Mouse (Mus musculus): Measurements from ENCODE around the gene Orc3. TPM values are rescaled to one million over a fixed set of nuclear protein-coding genes. Genes with fewer than 3 reads are reported as not detected.

Gene Orc3
- polyA plus RNA-seq, 1 experiment from 2014 or later = 99.1 TPM

- H3K27ac ChIP-seq (ENCODE audit: low read length) = no peak overlapping the region
- WGBS = 79% methylated on average over 6 of the region's 6 CpGs
- no peak overlapping the region for H3K4me2 ChIP-seq (ENCODE audit: low read length)
- H3K36me3 ChIP-seq (ENCODE audit: control insufficient read depth, insufficient read depth) = no peaks in the 10 kb centered on the region
- H3K9me3 ChIP-seq (ENCODE audit: control insufficient read depth, low read length) = no peaks in the 10 kb centered on the region
- H3K27me3 ChIP-seq (replicated peaks; ENCODE audit: control insufficient read depth, insufficient read depth, low read length) = no peaks in the 10 kb centered on the region
- H3K9ac ChIP-seq (replicated peaks; ENCODE audit: low read depth, low read length) = no peak overlapping the region
- no peak for ATAC-seq
- no peaks in the 10 kb centered on the region for H3K4me1 ChIP-seq (replicated peaks; ENCODE audit: control insufficient read depth, insufficient read depth, low read length)
- no peak overlapping the region for H3K4me3 ChIP-seq (replicated peaks; ENCODE audit: low read length)
Observed at GRCm38 (mm10) chr4:34529941-34530340, 84.8 kb downstream of the Orc3 start.

GRCm38 (mm10) chr4:34529379-34529778, 85.4 kb downstream of the Orc3 start:
- no peak overlapping the region for H3K9ac ChIP-seq (replicated peaks; ENCODE audit: low read depth, low read length)
- H3K4me3 ChIP-seq (replicated peaks; ENCODE audit: low read length) = no peak overlapping the region
- H3K36me3 ChIP-seq (ENCODE audit: control insufficient read depth, insufficient read depth) = no peaks in the 10 kb centered on the region
- no peaks in the 10 kb centered on the region for H3K4me1 ChIP-seq (replicated peaks; ENCODE audit: control insufficient read depth, insufficient read depth, low read length)
- H3K27me3 ChIP-seq (replicated peaks; ENCODE audit: control insufficient read depth, insufficient read depth, low read length) = no peaks in the 10 kb centered on the region
- no peak overlapping the region for H3K27ac ChIP-seq (ENCODE audit: low read length)
- no peaks in the 10 kb centered on the region for H3K9me3 ChIP-seq (ENCODE audit: control insufficient read depth, low read length)
- H3K4me2 ChIP-seq (ENCODE audit: low read length) = no peak overlapping the region
- WGBS = 59% methylated on average over 4 of the region's 4 CpGs
- no peak for ATAC-seq

- Histone ChIP-seq H3K9ac (replicated peaks; ENCODE audit: low read depth, low read length) (no peak overlapping the region), H3K27me3 (replicated peaks; ENCODE audit: control insufficient read depth, insufficient read depth, low read length) (no peaks in the 10 kb centered on the region), H3K4me3 (replicated peaks; ENCODE audit: low read length) (no peak overlapping the region), H3K27ac (ENCODE audit: low read length) (no peak overlapping the region), H3K36me3 (ENCODE audit: control insufficient read depth, insufficient read depth) (no peaks in the 10 kb centered on the region), H3K9me3 (ENCODE audit: control insufficient read depth, low read length) (no peaks in the 10 kb centered on the region), H3K4me1 (replicated peaks; ENCODE audit: control insufficient read depth, insufficient read depth, low read length) (no peaks in the 10 kb centered on the region), H3K4me2 (ENCODE audit: low read length) (no peak overlapping the region)
- ATAC-seq = no peak
- 93% methylated on average over 1 of the region's 1 CpGs for WGBS
Observed at GRCm38 (mm10) chr4:34528430-34529100, 86.2 kb downstream of the Orc3 start.

- 85% methylated on average over 3 of the region's 3 CpGs for WGBS
Observed at GRCm38 (mm10) chr4:34526771-34527170, 88.0 kb downstream of the Orc3 start.

GRCm38 (mm10) chr4:34523586-34523985, 91.2 kb downstream of the Orc3 start:
- Histone ChIP-seq H3K36me3 (ENCODE audit: control insufficient read depth, insufficient read depth) (no peaks in the 10 kb centered on the region), H3K27ac (ENCODE audit: low read length) (no peak overlapping the region), H3K4me1 (replicated peaks; ENCODE audit: control insufficient read depth, insufficient read depth, low read length) (no peaks in the 10 kb centered on the region), H3K4me2 (ENCODE audit: low read length) (no peak overlapping the region), H3K9ac (replicated peaks; ENCODE audit: low read depth, low read length) (no peak overlapping the region), H3K9me3 (ENCODE audit: control insufficient read depth, low read length) (no peaks in the 10 kb centered on the region), H3K27me3 (replicated peaks; ENCODE audit: control insufficient read depth, insufficient read depth, low read length) (no peaks in the 10 kb centered on the region), H3K4me3 (replicated peaks; ENCODE audit: low read length) (no peak overlapping the region)
- ATAC-seq = no peak
- WGBS = 83% methylated on average over 4 of the region's 4 CpGs

More at GRCm38 (mm10) chr4:34526771-34527170, 88.0 kb downstream of the Orc3 start:
- Histone ChIP-seq H3K27ac (ENCODE audit: low read length) (no peak overlapping the region), H3K9me3 (ENCODE audit: control insufficient read depth, low read length) (no peaks in the 10 kb centered on the region), H3K4me2 (ENCODE audit: low read length) (no peak overlapping the region), H3K4me3 (replicated peaks; ENCODE audit: low read length) (no peak overlapping the region), H3K9ac (replicated peaks; ENCODE audit: low read depth, low read length) (no peak overlapping the region), H3K27me3 (replicated peaks; ENCODE audit: control insufficient read depth, insufficient read depth, low read length) (no peaks in the 10 kb centered on the region), H3K4me1 (replicated peaks; ENCODE audit: control insufficient read depth, insufficient read depth, low read length) (no peaks in the 10 kb centered on the region), H3K36me3 (ENCODE audit: control insufficient read depth, insufficient read depth) (no peaks in the 10 kb centered on the region)
- ATAC-seq = no peak

GRCm38 (mm10) chr4:34522846-34523245, 91.9 kb downstream of the Orc3 start:
- Histone ChIP-seq H3K27ac (ENCODE audit: low read length) (no peak overlapping the region), H3K4me1 (replicated peaks; ENCODE audit: control insufficient read depth, insufficient read depth, low read length) (no peaks in the 10 kb centered on the region), H3K4me2 (ENCODE audit: low read length) (no peak overlapping the region), H3K9me3 (ENCODE audit: control insufficient read depth, low read length) (no peaks in the 10 kb centered on the region), H3K36me3 (ENCODE audit: control insufficient read depth, insufficient read depth) (no peaks in the 10 kb centered on the region), H3K4me3 (replicated peaks; ENCODE audit: low read length) (no peak overlapping the region), H3K9ac (replicated peaks; ENCODE audit: low read depth, low read length) (no peak overlapping the region), H3K27me3 (replicated peaks; ENCODE audit: control insufficient read depth, insufficient read depth, low read length) (no peaks in the 10 kb centered on the region)
- no peak for ATAC-seq
- WGBS = 72% methylated on average over 3 of the region's 3 CpGs

Other genes starting within 250 kb of the Orc3 start
- 79.4 and 93.1 TPM in 2 replicates for gene Akirin2, start 64.0 kb downstream of the Orc3 start, polyA plus RNA-seq (2015; fragmentation: Nextera tagmentation; extraction: Ambion mirVana)
- 55.0 and 63.4 TPM in 2 replicates for gene Rars2, start within 50 bp of the Orc3 start, polyA plus RNA-seq (2015; fragmentation: Nextera tagmentation; extraction: Ambion mirVana)
- 54.8 and 55.3 TPM in 2 replicates for gene Slc35a1, start 72.5 kb upstream of the Orc3 start, polyA plus RNA-seq (2015; fragmentation: Nextera tagmentation; extraction: Ambion mirVana)
- gene Cfap206, start 115.3 kb upstream of the Orc3 start, polyA plus RNA-seq (2015; fragmentation: Nextera tagmentation; extraction: Ambion mirVana) = 0.99 and 1.8 TPM in 2 replicates
- not detected in 2 replicates for gene Gm136, start 141.3 kb upstream of the Orc3 start, polyA plus RNA-seq (2015; fragmentation: Nextera tagmentation; extraction: Ambion mirVana)
- 43.3 and 50.3 TPM in 2 replicates for gene Smim8, start 163.5 kb upstream of the Orc3 start, polyA plus RNA-seq (2015; fragmentation: Nextera tagmentation; extraction: Ambion mirVana)